Mouse (Mus musculus) liver, embryonic 15.5 days (tissue): Measurements from ENCODE around the gene Fgfr2. TPM values are rescaled to one million over a fixed set of nuclear protein-coding genes. Genes with fewer than 3 reads are reported as not detected.

Experiments used
- ATAC-seq: fragments of 200-750 bp; cut with Nextera tagmentation; 2 replicates; pipeline ENCODE4 v1.8.0; 2017; ENCODE audit warnings: moderate number of reproducible peaks, mild to moderate bottlenecking, moderate library complexity; ENCODE audit not compliant: insufficient read depth
- H3K27ac ChIP-seq: fragments of 300-500 bp; sonication (generic); replicated peaks from 2 replicates; pipeline ENCODE4 v1.5.1; 2015; ENCODE audit warnings: mild to moderate bottlenecking, inconsistent platforms
- H3K27me3 ChIP-seq: fragments of 300-500 bp; sonication (generic); 2 replicates; pipeline ENCODE4 v1.6.1; 2015; ENCODE audit warnings: mild to moderate bottlenecking, inconsistent platforms
- H3K36me3 ChIP-seq: fragments of 300-500 bp; sonication (generic); replicated peaks from 2 replicates; pipeline ENCODE4 v1.6.1; 2015; ENCODE audit warnings: moderate library complexity, mild to moderate bottlenecking, inconsistent platforms
- H3K4me1 ChIP-seq: fragments of 300-500 bp; sonication (generic); replicated peaks from 2 replicates; pipeline ENCODE4 v1.6.1; 2015; ENCODE audit warnings: inconsistent platforms
- H3K4me2 ChIP-seq: fragments of 300-500 bp; sonication (generic); 2 replicates; pipeline ENCODE4 v1.6.1; 2015; ENCODE audit warnings: moderate library complexity, mild to moderate bottlenecking, inconsistent platforms
- H3K4me3 ChIP-seq: fragments of 300-500 bp; sonication (generic); replicated peaks from 2 replicates; pipeline ENCODE4 v1.5.1; 2015; ENCODE audit warnings: mild to moderate bottlenecking, inconsistent platforms
- H3K9ac ChIP-seq: fragments of 300-500 bp; sonication (generic); 2 replicates; pipeline ENCODE4 v1.6.1; 2015; ENCODE audit warnings: moderate library complexity, mild to moderate bottlenecking, inconsistent platforms
- H3K9me3 ChIP-seq: fragments of 300-500 bp; sonication (generic); replicated peaks from 2 replicates; pipeline ENCODE4 v1.6.1; 2016; ENCODE audit warnings: inconsistent platforms
- WGBS: fragments of 180-500 bp; shearing (Covaris S2); methylation state at CpG from one replicate; pipeline ENCODE4 v1.1.7; 2015; ENCODE audit warnings: mixed read lengths; ENCODE audit not compliant: insufficient replicate concordance; 5-methylcytosine and 5-hydroxymethylcytosine counted together
- polyA plus RNA-seq: library from polyadenylated mRNA; unstranded; fragments of >200 nt; fragmentation: Nextera tagmentation; extraction: Ambion mirVana; gene quantifications from 2 replicates; pipeline ENCODE4 v1.2.1, GENCODE M21; 2015

Gene Fgfr2
- polyA plus RNA-seq, 1 experiment from 2014 or later, result 10.5 TPM

- no peak for ATAC-seq
- no peaks in the 10 kb centered on the region for H3K27me3 ChIP-seq
- H3K4me2 ChIP-seq, result no peak overlapping the region
- peaks cover 35% of the 10 kb centered on the region for H3K4me1 ChIP-seq
- H3K36me3 ChIP-seq, result no peaks in the 10 kb centered on the region
- H3K9ac ChIP-seq, result no peak overlapping the region
- 27% methylated on average over 13 of the region's 13 CpGs for WGBS
- no peak overlapping the region for H3K4me3 ChIP-seq
- H3K9me3 ChIP-seq, result no peaks in the 10 kb centered on the region
- H3K27ac ChIP-seq, result no peak overlapping the region
Measured at GRCm38 (mm10) chr7:132392233-132393013, 730.7 kb downstream of the Fgfr2 start.

DNA sequence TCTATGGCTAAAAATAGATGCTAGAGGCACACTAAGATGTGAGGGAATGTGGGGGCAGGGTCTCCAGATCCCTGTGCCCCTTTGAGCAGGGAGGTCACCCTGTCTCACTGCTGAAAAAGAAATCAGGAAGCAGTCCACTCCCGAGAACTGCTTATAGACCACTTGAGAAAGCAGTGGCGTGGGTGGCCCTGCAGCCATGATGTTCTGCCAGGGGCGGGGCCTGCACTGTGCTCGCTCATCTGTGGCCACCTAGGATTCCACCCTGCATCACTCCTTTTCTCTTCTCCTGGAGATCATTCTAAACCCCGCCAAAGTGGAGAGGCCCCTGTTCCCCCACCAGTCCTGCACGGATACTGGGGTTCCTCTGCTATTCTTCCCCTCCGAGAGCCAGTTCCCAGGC is 733.7 kb downstream of the Fgfr2 start:
- Histone ChIP-seq H3K9ac (no peak overlapping the region), H3K4me3 (no peak overlapping the region), H3K9me3 (no peaks in the 10 kb centered on the region), H3K27me3 (no peaks in the 10 kb centered on the region; the same call in 1 of the 2 replicates), H3K36me3 (no peaks in the 10 kb centered on the region), H3K27ac (no peak overlapping the region), H3K4me2 (no peak overlapping the region), H3K4me1 (peaks cover 44% of the 10 kb centered on the region)
- no peak for ATAC-seq
- 37% methylated on average over 7 of the region's 7 CpGs for WGBS

- Histone ChIP-seq H3K4me3 (no peak overlapping the region), H3K27ac (no peak overlapping the region), H3K36me3 (no peaks in the 10 kb centered on the region), H3K4me1 (peaks cover 44% of the 10 kb centered on the region), H3K9ac (no peak overlapping the region), H3K27me3 (no peaks in the 10 kb centered on the region; the same call in 1 of the 2 replicates), H3K9me3 (no peaks in the 10 kb centered on the region), H3K4me2 (no peak overlapping the region)
- ATAC-seq, result peak; percentile 47; the same call in 1 of the 2 replicates
- 5% methylated on average over 5 of the region's 5 CpGs for WGBS
Measured at GRCm38 (mm10) chr7:132387507-132387906, 735.6 kb downstream of the Fgfr2 start.

- no peak overlapping the region for H3K9ac ChIP-seq
- H3K36me3 ChIP-seq, result no peaks in the 10 kb centered on the region
- no peak overlapping the region for H3K4me3 ChIP-seq
- no peaks in the 10 kb centered on the region for H3K9me3 ChIP-seq
- H3K4me1 ChIP-seq, result peaks cover 40% of the 10 kb centered on the region
- no peaks in the 10 kb centered on the region; the same call in 1 of the 2 replicates for H3K27me3 ChIP-seq
- no peak overlapping the region for H3K27ac ChIP-seq
- no peak for ATAC-seq
- no peak overlapping the region for H3K4me2 ChIP-seq
- WGBS, result 11% methylated on average over 8 of the region's 8 CpGs
Measured at GRCm38 (mm10) chr7:132386316-132386715, 736.8 kb downstream of the Fgfr2 start.

- H3K9me3 ChIP-seq, result no peaks in the 10 kb centered on the region
- no peak for ATAC-seq
- WGBS, result 25% methylated on average over 7 of the region's 7 CpGs
Measured at GRCm38 (mm10) chr7:132385456-132386130, 737.6 kb downstream of the Fgfr2 start.

DNA sequence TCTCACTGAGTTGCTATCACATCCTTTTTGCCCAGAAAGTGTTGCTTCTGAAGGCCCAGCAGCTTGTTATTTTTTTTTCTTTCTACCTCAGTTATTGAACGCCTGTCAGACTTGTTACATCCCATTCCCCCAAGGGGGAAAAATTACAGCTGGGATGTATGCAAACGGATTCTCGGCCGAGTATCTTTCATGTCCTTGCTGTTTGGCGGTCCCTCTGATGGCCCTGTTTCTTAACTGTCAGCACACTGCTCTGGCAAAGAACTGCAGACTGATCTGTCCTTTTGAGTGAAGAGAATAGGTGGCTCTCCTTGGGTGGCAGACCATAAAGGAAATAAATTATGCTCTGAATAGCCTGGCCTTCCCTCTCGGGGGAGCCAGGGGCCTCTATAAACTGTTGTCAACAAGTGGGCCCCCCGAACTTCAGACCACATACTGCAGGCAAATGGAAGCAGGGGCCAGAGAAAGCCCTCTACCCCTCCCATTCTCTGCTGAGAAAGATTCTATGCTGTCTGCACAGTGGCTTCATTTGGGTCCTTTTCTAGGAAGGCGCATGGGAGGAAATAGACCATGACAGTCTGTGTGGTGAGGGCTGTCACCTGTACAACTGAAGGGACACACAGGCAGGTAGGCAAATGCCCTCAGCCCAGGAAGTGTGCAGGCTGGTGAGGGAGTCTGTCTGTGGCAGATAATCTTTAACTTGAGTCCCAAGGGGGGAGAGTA is 738.3 kb downstream of the Fgfr2 start:
- no peak overlapping the region for H3K4me2 ChIP-seq
- no peak overlapping the region for H3K4me3 ChIP-seq
- no peak for ATAC-seq
- H3K27me3 ChIP-seq, result no peaks in the 10 kb centered on the region; the same call in 1 of the 2 replicates
- H3K9me3 ChIP-seq, result no peaks in the 10 kb centered on the region
- no peak overlapping the region for H3K9ac ChIP-seq
- peaks cover 40% of the 10 kb centered on the region for H3K4me1 ChIP-seq
- H3K27ac ChIP-seq, result no peak overlapping the region
- WGBS, result 36% methylated on average over 8 of the region's 8 CpGs
- no peaks in the 10 kb centered on the region for H3K36me3 ChIP-seq

More at GRCm38 (mm10) chr7:132385456-132386130, 737.6 kb downstream of the Fgfr2 start:
- Histone ChIP-seq H3K4me2 (no peak overlapping the region), H3K4me3 (no peak overlapping the region), H3K27ac (no peak overlapping the region), H3K4me1 (peaks cover 40% of the 10 kb centered on the region), H3K27me3 (no peaks in the 10 kb centered on the region; the same call in 1 of the 2 replicates), H3K9ac (no peak overlapping the region), H3K36me3 (no peaks in the 10 kb centered on the region)

- no peak overlapping the region for H3K4me3 ChIP-seq
- peaks cover 8% of the 10 kb centered on the region; the same call in 1 of the 2 replicates for H3K4me1 ChIP-seq
- H3K27ac ChIP-seq, result no peak overlapping the region
- no peak overlapping the region for H3K4me2 ChIP-seq
- 7% methylated on average over 1 of the region's 1 CpGs for WGBS
- H3K36me3 ChIP-seq, result no peaks in the 10 kb centered on the region
- no peak overlapping the region for H3K9ac ChIP-seq
- no peak for ATAC-seq
- H3K9me3 ChIP-seq, result no peaks in the 10 kb centered on the region
- H3K27me3 ChIP-seq, result no peaks in the 10 kb centered on the region; the same call in 1 of the 2 replicates
Measured at GRCm38 (mm10) chr7:132380634-132381336, 742.4 kb downstream of the Fgfr2 start.

- Histone ChIP-seq H3K27ac (no peak overlapping the region), H3K4me1 (no peaks in the 10 kb centered on the region), H3K36me3 (no peaks in the 10 kb centered on the region), H3K4me2 (no peak overlapping the region), H3K27me3 (no peaks in the 10 kb centered on the region), H3K4me3 (no peak overlapping the region), H3K9me3 (no peaks in the 10 kb centered on the region), H3K9ac (no peak overlapping the region)
- 55% methylated on average over 6 of the region's 6 CpGs for WGBS
- no peak for ATAC-seq
Measured at GRCm38 (mm10) chr7:132377913-132378312, 745.2 kb downstream of the Fgfr2 start.

GRCm38 (mm10) chr7:132373594-132374378 is 749.4 kb downstream of the Fgfr2 start:
- H3K4me1 ChIP-seq, result no peaks in the 10 kb centered on the region
- ATAC-seq, result no peak
- 55% methylated on average over 10 of the region's 10 CpGs for WGBS
- H3K4me2 ChIP-seq, result no peak overlapping the region
- H3K9ac ChIP-seq, result no peak overlapping the region
- no peak overlapping the region for H3K27ac ChIP-seq
- no peaks in the 10 kb centered on the region for H3K27me3 ChIP-seq
- no peaks in the 10 kb centered on the region for H3K36me3 ChIP-seq
- H3K4me3 ChIP-seq, result no peak overlapping the region
- H3K9me3 ChIP-seq, result no peaks in the 10 kb centered on the region
